Mouse (Mus musculus): Measurements from ENCODE around the gene Pls3. TPM values are rescaled to one million over a fixed set of nuclear protein-coding genes. Genes with fewer than 3 reads are reported as not detected.

Pls3 gene
- 7.2 and 10.2 TPM in 2 replicates for polyA plus RNA-seq (2012; rRNA removed)

GRCm38 (mm10) chrX:75874332-75875291 lies at the start of gene Pls3:
TSS of gene Pls3 (minus strand) at chrX:75875182.

Data from ovary, adult 2 months (tissue).